Mouse (Mus musculus) cerebellum, adult 11-12 months (tissue): ENCODE measurements around the gene Mex3a.

Experiments used
- DNase-seq: peaks from one replicate; pipeline ENCODE4 v3.0.0; 2022

The Mex3a gene

DNA sequence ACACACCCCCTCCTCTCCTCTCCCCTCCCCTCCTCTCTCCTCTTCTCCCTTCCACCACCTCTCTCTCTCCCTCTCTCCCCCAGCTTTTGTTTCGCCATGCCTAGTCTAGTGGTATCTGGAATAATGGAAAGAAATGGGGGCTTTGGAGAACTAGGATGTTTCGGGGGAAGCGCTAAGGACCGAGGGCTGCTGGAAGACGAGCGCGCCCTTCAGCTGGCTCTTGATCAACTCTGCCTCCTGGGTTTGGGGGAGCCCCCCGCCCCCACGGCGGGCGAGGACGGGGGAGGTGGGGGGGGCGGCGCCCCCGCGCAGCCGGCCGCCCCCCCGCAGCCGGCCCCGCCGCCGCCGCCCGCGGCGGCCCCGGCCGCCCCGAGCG, at the start of gene Mex3a:
Gene Mex3a, plus strand, starts transcription at position 97 of the 376 bp plus-strand sequence.
- DNase-seq, result no peak

DNA sequence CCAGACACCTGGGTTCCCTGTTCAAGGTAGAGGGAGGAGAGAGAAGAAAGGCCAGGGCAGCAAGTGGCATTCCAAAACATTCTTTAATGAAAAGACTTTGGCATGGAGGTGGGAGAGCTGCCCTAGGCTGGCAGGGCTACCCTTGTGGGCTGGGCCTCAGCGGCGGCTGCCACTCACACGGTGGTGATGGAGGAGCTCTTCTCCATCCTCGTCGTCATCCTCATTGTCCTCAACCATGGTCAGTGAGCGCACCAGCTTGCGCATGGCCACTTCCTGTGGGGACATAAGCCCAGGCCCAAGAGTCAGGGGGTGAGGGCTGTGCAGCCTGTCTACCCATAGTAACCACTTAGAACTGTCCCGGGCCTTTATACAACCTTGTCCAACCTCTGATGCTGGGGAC, 49.1 kb upstream of the Mex3a start:
- DNase-seq, result no peak

DNA sequence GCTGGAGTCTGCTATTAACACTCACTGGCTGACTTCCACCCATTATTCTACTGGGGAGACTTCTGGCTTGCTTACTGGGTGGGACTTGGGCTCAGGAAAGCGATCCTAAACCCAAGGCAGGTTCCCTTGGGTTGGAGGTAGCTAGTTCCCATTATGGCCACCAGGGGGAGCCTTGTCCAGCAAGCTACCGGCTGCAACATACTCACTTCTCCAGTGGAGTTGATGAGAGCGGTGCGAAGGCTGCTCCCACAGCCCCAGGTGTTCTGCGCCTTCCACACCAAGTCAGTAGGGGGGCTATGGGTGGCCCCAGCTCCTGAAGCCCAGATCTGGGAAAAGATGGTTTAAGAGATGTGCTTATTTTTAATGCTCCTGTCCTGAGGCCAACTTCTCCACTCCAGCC, 48.6 kb upstream of the Mex3a start:
- DNase-seq, result peak; percentile 68

DNA sequence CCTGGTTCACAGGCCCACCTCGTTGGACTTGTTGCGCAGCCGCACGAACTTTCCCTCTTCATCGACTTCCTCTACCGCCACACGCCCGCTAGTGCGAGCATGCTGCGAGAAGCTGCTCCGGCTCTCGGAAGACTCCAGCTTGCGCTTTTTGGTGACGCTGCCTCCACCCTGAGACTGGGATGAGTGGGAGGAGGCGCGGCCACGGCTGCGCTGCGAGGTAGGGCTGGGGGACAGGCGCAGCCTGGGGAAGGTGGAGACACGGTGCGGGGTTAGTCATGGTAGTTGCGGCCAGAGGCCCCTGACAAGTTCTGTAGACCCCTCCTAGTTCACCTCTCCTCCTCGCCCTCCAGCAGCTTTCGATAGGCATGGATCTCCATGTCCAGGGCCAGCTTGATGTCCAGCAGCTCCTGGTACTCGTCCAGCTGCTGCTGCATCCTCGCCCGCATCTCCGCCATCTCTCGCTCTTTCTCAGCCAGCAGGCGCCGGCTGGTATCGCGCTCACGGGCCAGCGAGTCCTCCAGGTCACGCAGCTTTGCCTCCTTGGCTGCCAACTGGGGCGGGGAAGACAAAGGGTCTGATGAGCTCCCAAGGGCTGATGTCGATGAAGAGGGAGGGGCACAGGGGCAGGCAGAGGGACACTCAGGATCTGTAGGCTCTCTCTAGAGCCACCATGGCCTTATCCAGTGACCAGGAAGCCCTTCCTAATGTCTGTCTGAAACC, 47.4 kb upstream of the Mex3a start:
- no peak for DNase-seq

DNA sequence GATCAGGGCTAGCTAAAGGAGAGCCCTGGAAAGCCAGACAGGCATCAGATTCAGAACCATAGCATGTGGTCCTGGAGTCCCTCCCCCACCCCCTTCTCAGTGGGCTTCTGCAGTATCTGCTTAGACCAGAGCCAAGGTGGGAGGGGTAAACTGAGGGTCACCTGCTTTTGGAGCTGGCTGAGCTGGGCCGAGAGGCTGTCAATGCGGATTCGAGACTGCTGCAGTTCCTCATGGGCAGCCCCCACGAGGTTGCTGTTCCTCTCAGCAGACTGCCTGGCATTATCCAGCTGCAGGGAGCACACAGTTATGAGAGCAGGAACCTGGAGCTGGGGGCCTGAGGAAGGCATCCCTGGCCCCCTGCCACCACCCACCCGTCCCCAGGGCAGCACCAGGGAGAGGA, 46.2 kb upstream of the Mex3a start:
- DNase-seq, result no peak

DNA sequence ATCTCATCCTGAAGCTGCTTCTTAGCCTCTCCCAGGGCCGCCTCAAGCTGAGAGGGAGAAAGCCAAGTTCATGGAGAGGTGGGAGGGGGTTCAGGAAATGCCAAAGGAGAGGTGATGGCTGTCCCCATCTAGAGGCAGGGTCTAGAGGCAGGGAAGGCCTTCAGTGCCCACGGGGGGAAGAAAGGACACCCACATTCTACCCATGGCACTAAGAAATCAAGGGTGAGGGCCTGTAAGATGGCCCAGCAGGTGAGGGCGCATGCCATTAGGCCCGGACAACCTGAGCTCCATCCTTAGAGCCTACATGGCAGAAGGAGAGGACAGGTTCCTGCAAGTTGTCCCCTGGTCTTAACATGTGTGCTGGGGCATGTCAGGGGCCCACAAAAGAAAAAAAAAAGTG, 45.3 kb upstream of the Mex3a start:
- no peak for DNase-seq

DNA sequence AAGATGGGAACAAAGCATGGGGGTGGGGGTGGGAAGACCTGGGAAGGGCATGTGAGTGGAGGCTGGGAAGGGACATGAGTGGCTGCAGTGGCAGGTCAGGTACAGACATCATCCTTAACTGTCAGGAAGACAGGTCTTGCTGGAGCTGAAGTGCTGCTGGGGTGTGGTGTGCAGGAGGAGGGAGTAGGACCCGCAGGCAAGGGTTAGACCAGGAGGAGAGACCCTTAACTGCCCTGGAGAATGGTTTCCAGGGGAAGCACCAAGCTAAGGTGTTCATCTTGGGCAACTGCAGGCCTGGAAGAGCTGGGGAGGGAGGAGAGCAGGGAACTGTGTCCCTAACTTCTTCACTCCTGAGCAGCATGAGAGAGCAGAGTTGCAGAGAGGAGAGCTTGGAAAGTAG, 44.8 kb upstream of the Mex3a start:
- DNase-seq, result no peak

DNA sequence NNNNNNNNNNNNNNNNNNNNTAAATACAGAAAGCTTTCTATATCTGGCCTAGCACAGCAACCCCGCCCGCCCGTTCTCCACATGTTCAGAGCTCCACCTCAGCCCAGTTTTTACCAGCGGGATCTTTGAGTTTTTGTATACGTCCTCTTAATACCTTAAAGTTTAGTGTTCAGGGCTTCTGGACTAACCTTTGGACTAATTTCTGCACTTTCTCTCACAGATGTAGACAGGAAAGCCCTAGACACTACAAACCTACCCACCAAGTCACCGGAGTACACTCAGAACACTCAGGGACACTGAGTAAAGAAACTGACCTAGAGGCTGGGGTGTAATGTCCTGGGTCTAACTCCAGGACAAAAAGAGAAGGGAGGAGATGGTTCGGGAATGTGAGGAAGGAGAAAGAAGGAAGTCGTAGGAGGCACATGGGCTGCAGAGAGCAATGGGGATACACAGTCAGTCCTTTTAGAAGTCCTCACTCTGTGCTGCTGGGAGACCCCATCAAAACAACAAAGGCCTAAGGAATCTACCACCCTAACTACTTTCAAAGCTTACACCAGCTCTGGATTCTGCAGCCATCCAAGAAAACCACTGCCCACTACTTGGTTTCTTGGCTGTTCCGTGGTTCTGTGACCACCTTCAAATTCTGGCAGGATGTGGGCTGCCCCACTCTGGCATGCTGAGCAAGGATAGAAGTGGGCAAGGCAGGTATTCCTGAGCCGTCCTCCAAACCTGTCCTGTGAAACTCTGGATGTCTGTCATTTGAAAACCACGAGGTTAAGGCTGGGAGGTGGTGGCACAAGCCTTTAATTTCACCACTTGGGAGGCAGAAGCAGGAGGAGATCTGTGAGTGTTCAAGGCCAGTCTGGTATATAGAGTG, 38.3 kb upstream of the Mex3a start:
- no peak for DNase-seq

DNA sequence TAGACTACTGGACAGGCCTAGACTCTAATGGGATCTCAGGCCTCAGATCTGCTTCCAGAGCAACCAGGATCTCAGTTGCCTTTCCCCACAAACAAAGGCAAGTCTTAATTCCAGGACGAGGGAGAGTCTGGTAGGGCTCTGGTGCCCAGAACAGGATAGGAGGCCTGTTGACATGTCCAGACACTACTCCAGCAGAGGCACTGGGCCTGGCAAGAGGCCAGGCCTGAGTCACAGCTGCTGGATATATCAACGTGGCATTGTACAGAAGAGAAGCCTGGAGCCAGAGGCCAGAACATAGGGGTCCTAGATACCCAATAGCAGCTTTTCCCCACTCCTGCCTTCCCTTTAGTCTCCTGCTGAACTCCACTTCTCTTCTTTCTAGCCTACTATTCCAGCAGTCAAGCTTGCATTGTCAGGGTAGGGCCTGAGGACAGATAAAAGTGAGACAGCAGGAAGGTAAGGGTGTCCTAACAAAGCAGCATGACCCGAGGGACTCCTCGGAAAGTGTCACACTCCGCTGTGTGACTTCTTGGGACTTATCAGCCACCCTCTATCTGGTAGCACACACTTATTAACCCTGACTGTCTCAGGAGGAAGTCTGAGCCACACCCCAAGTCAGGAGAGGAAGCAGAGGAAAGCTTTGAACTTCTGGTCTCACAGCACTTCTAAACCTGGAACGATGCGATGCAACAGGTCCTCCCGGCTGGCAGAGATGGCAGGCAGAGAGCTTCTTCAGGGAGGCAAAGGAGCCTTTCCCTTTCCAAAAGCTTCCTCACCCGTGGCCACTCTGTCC, 37.2 kb upstream of the Mex3a start:
- peak; percentile 46 for DNase-seq

DNA sequence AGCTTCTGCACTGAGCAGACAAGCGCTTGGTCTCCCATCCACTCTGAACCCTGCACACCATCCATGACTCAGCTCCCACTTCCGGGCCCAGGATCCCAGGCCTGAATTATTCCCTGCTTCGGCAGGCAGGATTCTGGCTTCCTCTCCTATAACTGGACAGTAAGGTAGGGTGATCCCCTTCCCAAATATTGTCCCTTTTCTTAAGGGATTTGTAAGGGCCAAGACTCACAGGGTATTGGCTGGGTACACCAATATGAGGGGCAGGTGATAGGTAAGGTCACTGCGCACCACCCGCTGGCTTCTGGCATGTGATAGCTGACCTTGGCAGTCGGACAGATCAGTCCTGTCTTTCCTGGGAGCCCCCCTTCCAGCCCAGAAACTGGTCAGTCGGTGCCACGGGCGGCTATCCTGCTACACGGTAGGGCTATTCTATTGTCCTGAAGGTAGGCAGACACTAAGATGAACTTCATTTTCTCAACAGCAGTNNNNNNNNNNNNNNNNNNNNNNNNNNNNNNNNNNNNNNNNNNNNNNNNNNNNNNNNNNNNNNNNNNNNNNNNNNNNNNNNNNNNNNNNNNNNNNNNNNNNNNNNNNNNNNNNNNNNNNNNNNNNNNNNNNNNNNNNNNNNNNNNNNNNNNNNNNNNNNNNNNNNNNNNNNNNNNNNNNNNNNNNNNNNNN, 36.3 kb upstream of the Mex3a start:
- peak; percentile 49 for DNase-seq

DNA sequence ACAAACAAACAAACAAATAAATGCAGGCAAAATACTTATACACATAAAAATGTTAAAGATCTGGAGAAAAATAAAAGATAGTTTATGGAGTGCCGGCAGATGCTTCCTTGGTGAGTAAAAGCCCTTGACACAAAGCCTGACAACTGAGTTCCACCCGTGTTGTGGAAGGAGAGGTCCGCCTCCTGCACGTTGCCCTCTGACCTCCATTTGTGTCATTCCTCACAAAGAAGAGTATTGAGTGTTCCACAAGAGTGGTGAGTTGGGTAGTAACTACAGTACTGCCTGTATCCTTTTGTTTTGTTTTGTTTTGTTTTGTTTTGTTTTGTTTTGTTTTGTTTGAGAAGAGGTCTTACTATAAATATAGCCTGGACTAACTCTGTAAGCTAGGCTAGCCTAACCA, 32.6 kb upstream of the Mex3a start:
- no peak for DNase-seq

DNA sequence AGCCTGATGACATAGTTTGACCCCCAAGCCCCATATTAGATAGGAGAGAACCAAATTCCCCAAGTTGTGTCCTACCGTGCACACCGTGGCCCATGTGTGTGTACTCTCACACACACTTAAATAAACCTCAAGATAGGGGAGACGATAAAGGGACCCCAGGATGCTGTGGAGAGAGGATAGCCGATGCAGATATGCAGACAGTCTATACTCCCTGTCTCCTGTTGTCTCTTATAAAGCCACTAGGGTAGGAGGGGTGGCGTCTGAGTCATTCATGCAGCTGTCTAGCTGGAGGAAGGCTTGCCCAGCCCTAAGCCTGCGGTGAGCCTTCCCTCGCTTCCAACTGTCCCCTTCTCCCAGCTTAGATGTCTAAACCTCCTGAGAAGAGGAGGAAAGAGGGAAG, 32.1 kb upstream of the Mex3a start:
- DNase-seq, result no peak

DNA sequence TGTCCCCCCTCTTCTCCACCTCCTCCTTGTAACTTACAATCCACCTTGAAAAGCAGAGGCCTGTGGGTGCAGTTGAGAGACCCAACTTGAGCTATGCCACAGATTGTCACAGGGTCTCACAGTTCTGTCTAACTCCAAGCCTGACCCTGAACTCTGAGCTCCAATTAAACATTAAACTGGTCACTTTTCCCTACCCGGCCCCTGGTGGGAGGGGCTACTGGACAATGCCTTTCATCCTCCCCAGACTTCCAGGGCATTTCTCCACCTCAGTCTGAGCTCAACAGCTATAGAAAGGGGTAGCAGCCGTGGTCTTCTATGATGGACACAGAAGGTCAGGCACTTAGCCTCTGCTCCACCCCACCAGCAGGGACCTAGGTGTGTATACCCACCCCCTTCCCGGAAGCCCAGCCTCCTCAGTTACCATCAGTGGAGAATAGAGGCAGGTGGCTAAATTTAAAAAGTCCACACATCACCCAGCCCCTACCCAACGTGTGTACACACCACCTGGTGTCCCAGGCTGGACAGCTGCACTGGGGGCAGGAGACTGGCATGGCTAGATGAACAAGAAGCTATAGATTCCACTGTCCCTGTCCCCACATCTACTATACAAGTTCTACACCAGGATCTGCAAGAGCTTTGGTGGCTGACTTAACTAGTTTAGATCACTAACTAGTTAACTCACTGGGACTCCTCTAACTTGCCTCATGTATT, 31.4 kb upstream of the Mex3a start:
- DNase-seq, result no peak

DNA sequence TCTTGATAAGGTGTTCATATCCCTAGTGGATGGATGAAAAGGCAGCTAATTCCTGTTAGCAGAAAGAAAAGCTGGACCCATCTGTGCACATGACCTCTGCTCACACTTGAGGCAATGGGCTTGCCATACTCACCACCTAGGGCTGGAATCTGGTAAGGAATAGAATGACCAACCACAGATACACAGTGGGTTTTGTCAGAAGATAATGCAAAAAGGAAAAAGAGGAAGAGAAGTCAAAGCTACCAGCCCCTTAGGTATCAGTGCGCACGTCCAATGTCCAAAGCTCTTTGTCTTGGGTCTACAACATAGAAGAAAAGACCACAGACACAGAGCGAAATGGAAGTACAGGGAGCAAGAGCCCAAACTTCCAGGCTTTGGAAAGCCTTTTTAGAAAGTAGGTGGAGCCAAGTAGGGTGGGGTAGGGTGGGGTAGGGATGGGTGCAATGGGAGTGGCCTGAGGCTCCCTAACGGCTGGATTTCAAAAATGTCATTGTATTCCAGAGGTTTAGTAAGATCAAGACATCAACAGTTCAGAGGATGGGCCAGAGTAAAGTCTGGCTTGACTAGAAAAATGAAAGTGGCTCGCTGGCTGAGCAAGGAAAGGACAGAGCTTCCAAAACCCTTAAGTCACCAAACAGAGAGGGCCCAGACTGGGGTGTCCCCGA, 30.7 kb upstream of the Mex3a start:
- DNase-seq, result no peak

DNA sequence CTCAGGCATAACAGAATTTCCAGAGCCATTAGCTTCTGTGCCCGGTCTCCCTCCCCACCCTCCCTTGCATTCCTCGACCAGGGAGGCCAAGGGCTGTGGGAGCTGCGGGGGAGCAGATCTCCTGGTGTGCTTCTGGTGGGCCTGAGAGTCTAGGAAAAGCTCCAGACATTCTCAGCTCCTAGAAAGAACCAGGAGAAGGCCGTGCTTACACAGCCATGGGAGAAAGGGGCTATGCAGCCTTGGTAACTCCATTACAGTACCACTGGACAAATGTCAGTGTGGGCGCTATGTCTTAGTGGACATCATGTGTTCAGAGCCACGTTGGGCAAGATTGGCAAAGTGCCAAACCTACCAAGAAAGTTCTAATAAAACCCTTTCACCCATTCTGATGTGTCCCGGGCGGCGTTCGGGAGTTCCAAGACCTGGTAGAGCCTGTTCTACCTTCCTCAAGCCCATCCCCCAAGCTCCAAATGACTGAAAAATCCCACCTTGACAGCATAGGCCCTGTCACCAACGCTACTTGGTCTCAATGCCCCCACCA, 30.1 kb upstream of the Mex3a start:
- peak; percentile 67 for DNase-seq

DNA sequence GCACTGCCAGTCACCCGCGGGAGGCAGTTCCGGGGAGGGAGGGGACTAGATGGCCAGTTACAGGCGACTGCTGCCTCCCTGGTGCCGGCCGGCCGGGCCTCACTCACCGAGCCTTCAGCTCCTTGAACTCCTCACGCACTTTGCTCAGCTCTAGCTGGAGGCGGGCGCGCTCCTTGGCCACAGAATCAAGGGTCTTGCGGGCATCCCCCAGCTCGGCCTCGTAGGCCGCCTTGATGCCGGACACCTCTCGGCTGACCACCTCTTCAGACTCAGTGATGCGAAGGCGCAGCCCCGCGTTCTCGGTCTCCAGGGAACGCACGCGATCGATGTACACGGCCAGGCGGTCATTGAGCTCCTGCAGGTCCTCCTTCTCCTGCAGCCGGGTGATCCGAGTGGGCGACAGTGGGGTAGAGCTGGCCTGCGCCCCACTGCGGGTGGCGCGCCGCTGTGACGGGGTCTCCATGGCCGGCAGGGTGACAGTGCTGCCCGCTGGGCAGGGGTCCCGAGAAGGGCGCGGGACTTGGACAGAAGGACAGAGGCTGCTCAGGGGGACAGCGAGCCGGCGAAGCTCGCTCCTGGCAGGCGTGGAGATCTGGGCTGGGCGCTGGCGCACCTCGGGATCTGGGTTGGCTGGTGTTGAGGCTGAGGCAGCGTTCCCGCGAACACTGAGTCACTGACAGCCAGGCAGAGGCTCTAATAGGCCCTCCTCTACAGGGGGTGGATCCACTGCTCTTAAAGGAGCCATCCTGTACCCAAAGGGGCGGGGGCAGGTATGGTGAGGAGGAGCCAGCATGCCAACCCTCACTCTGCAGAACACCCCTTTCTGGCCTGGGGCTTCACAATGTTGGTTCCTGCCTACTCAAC, 29.3 kb upstream of the Mex3a start:
- peak; percentile 94 for DNase-seq

DNA sequence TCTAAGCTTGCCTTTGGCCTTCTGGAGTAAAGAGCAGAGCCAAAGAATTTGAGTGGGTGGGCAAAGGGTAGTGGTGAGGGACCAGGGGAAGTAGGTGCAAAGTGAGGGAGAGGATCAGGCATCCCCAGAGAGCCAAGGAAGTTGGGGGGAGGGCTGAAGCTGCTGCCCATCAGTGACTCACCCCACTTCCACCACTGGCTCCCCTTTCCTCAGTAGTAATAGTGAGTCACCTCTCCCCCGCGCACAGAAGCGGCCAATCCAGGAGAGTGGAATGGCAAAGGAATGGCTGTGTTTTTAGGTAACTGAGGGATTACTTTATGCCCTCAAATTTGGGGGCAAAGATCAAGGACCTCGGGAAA, 28.7 kb upstream of the Mex3a start:
- DNase-seq, result no peak

DNA sequence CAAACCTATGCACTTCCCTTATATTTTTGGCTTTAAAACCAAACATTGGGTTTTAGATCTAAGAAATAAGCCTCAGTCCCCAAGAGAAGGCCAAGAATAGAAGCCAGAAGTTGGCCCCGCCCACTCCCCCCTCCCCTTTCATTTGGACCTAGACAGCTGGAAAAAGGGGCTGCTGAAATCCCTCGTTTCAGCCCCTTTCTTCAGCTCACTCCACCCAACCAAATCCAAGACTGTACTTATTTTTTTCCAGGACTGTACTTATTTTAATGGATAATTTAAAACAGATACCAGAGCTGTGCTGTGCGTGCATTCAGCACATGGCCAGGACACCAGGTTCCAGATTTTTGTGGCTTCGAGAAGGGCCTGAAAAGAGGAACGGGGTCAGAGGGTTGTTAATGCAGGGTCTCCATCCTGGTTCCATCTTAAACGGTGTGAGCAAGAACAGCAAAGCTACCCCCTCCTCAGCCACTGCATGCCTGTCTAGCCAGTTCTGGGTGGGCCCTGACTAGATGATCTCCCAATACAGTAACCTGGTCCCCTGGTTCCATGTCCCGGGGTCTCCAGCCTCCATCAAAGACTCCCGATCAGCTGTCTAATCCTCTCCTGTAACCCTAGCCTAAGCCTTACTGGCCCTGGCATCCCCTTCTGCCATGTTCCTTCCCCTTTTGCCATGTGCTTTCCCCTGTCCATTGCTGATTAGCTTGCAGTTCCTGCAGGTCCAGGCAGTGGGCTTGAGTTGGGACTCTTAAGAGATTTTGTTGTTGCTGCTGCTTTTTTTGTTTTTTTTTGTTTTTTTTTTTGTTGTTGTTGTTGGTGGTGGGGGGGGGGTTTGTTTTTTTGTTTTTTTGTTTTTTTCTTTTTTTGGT, 28.1 kb upstream of the Mex3a start:
- DNase-seq, result no peak

DNA sequence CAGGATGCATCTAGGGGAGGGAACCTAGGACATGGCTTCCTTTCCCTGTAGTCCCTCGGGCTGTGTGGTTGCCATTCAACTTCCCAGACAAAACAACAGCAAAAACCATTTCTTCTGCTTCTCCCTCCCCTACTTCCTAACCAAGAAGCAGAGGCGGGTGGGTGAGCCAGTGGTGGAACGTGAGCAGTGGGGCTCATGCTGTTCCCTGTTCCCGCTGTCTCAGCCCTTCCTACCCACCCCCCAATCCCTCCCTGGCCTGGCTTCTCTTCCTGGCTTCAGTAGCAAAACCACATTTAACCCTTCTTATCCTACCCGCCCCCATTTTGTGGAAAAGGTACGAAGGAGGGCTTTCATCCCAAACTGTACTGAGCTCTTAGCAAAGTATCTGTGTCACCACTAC, 27.1 kb upstream of the Mex3a start:
- DNase-seq, result no peak

DNA sequence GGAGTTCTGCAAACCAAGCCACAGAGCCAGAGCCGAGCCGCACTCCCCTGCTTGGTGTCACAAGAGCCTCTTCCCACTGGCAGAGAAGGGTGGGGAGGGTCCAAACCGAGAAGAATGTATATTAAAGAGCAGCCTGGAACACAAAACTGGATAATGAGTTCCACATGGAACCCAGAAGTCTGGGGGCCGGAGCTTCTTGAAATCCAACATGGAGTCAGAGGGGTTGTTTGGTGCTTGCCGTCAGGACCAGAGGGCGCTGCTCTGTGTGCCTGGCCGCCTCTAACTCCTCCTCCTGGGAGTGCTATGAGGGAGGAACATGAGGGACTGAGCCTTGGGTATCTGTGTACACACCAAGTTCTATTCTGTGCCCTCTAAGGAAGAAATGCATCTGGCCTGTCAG, 26.4 kb upstream of the Mex3a start:
- DNase-seq, result no peak
